Mouse (Mus musculus) cortical plate, adult 2 months (tissue): Measurements from ENCODE around the gene Rbm39.

Experiments
- CTCF ChIP-seq: fragments of 200-500 bp; IDR thresholded peaks from 2 replicates; pipeline ENCODE4 v1.5.1; 2011; ENCODE audit warnings: mild to moderate bottlenecking, control low read depth, low read length; ENCODE audit not compliant: insufficient read depth; ENCODE audit errors: extremely low read depth
- POLR2A ChIP-seq: fragments of 200-500 bp; IDR thresholded peaks from 2 replicates; pipeline ENCODE4 v1.6.1; 2011; ENCODE audit warnings: mild to moderate bottlenecking, low read length, control low read depth; ENCODE audit not compliant: insufficient read depth; ENCODE audit errors: extremely low read depth

- TF ChIP-seq CTCF = no peak
- no peak for TF ChIP-seq POLR2A
These were observed 293 bp downstream of the Rbm39 start for GRCm38 (mm10) chr2:156179796-156180093.
